Mouse (Mus musculus) liver, embryonic 12.5 days (tissue): ENCODE measurements at regions not wholly inside any gene's neighbourhood (a gene's known extent, or its start where the extent isn't known, plus 50 kb on each side); places are given as distances from the start of the nearest gene placed in this dataset.

Experiments used
- ATAC-seq: fragments of 200-750 bp; cut with Nextera tagmentation; 2 replicates; pipeline ENCODE4 v1.8.0; 2017; ENCODE audit warnings: moderate number of reproducible peaks, mild to moderate bottlenecking, moderate library complexity
- H3K27ac ChIP-seq: fragments of 300-500 bp; sonication (generic); 2 replicates; pipeline ENCODE4 v1.5.1; 2016; ENCODE audit warnings: mild to moderate bottlenecking
- H3K27me3 ChIP-seq: fragments of 300-500 bp; sonication (generic); replicated peaks from 2 replicates; pipeline ENCODE4 v1.6.1; 2016; ENCODE audit warnings: mild to moderate bottlenecking, moderate library complexity
- H3K36me3 ChIP-seq: fragments of 300-500 bp; sonication (generic); 2 replicates; pipeline ENCODE4 v1.6.1; 2016; ENCODE audit warnings: mild to moderate bottlenecking, moderate library complexity
- H3K4me1 ChIP-seq: fragments of 300-500 bp; sonication (generic); 2 replicates; pipeline ENCODE4 v1.6.1; 2016
- H3K4me2 ChIP-seq: fragments of 300-500 bp; sonication (generic); 2 replicates; pipeline ENCODE4 v1.6.1; 2016; ENCODE audit warnings: mild to moderate bottlenecking, moderate library complexity
- H3K4me3 ChIP-seq: fragments of 300-500 bp; sonication (generic); 2 replicates; pipeline ENCODE4 v1.5.1; 2016; ENCODE audit warnings: mild to moderate bottlenecking, moderate library complexity
- H3K9ac ChIP-seq: fragments of 300-500 bp; sonication (generic); 2 replicates; pipeline ENCODE4 v1.6.1; 2016; ENCODE audit warnings: mild to moderate bottlenecking, moderate library complexity
- H3K9me3 ChIP-seq: fragments of 300-500 bp; sonication (generic); replicated peaks from 2 replicates; pipeline ENCODE4 v1.6.1; 2016; ENCODE audit warnings: mild to moderate bottlenecking, moderate library complexity
- WGBS: fragments of 180-500 bp; shearing (Covaris S2); methylation state at CpG from one replicate; pipeline ENCODE4 v1.1.7; 2016; ENCODE audit not compliant: insufficient replicate concordance; 5-methylcytosine and 5-hydroxymethylcytosine counted together

GRCm38 (mm10) chr6:31086283-31086682 is 127.4 kb upstream of the Klf14 start:
- H3K36me3 ChIP-seq, result peaks cover 32% of the 10 kb centered on the region
- H3K27ac ChIP-seq, result peak overlapping the region; percentile 11; the same call in 1 of the 2 replicates
- ATAC-seq, result no peak
- peaks cover 65% of the 10 kb centered on the region for H3K4me1 ChIP-seq
- H3K9me3 ChIP-seq, result no peaks in the 10 kb centered on the region
- WGBS, result 76% methylated on average over 5 of the region's 5 CpGs
- peak overlapping the region; percentile 15 for H3K4me2 ChIP-seq
- no peaks in the 10 kb centered on the region for H3K27me3 ChIP-seq
- no peak overlapping the region for H3K4me3 ChIP-seq
- no peak overlapping the region; the same call in 1 of the 2 replicates for H3K9ac ChIP-seq

- Histone ChIP-seq H3K9me3 (no peaks in the 10 kb centered on the region), H3K27ac (0 out of 2 replicates have a peak overlapping the region, but pooled peaks have one; percentile 11), H3K36me3 (peaks cover 37% of the 10 kb centered on the region), H3K4me1 (peaks cover 61% of the 10 kb centered on the region), H3K9ac (no peak overlapping the region), H3K4me2 (no peak overlapping the region), H3K27me3 (no peaks in the 10 kb centered on the region), H3K4me3 (no peak overlapping the region)
- no peak for ATAC-seq
- 70% methylated on average over 7 of the region's 7 CpGs for WGBS
Measured at GRCm38 (mm10) chr6:31086798-31087360, 128.0 kb upstream of the Klf14 start.

GRCm38 (mm10) chr6:31087511-31087910 is 128.6 kb upstream of the Klf14 start:
- ATAC-seq, result no peak
- Histone ChIP-seq H3K36me3 (peaks cover 36% of the 10 kb centered on the region), H3K4me1 (peaks cover 55% of the 10 kb centered on the region), H3K27me3 (no peaks in the 10 kb centered on the region), H3K4me3 (no peak overlapping the region), H3K27ac (no peak overlapping the region), H3K9ac (no peak overlapping the region), H3K9me3 (no peaks in the 10 kb centered on the region), H3K4me2 (no peak overlapping the region)
- WGBS, result 80% methylated on average over 4 of the region's 4 CpGs

GRCm38 (mm10) chr6:31088147-31088972 is 129.5 kb upstream of the Klf14 start:
- 43% methylated on average over 18 of the region's 18 CpGs for WGBS
- H3K4me1 ChIP-seq, result peaks cover 48% of the 10 kb centered on the region
- H3K36me3 ChIP-seq, result peaks cover 34% of the 10 kb centered on the region
- 0 out of 2 replicates have a peak overlapping the region, but pooled peaks have one; percentile 8 for H3K4me2 ChIP-seq
- H3K4me3 ChIP-seq, result no peak overlapping the region
- H3K27me3 ChIP-seq, result no peaks in the 10 kb centered on the region
- no peak overlapping the region for H3K9ac ChIP-seq
- no peak for ATAC-seq
- H3K27ac ChIP-seq, result no peak overlapping the region
- no peaks in the 10 kb centered on the region for H3K9me3 ChIP-seq

- Histone ChIP-seq H3K9me3 (no peaks in the 10 kb centered on the region), H3K27ac (no peak overlapping the region), H3K4me1 (peaks cover 48% of the 10 kb centered on the region), H3K27me3 (no peaks in the 10 kb centered on the region), H3K36me3 (peaks cover 35% of the 10 kb centered on the region), H3K9ac (no peak overlapping the region), H3K4me2 (0 out of 2 replicates have a peak overlapping the region, but pooled peaks have one; percentile 8), H3K4me3 (no peak overlapping the region)
- WGBS, result 50% methylated on average over 5 of the region's 5 CpGs
- no peak for ATAC-seq
Measured at GRCm38 (mm10) chr6:31088973-31089368, 130.1 kb upstream of the Klf14 start.

GRCm38 (mm10) chr6:31090288-31090687 is 131.4 kb upstream of the Klf14 start:
- Histone ChIP-seq H3K9ac (no peak overlapping the region), H3K27ac (no peak overlapping the region), H3K4me2 (no peak overlapping the region), H3K4me3 (no peak overlapping the region), H3K36me3 (peaks cover 35% of the 10 kb centered on the region), H3K9me3 (no peaks in the 10 kb centered on the region), H3K27me3 (no peaks in the 10 kb centered on the region), H3K4me1 (peaks cover 41% of the 10 kb centered on the region)
- 83% methylated on average over 6 of the region's 6 CpGs for WGBS
- no peak for ATAC-seq

GRCm38 (mm10) chr6:31090791-31091190 is 131.9 kb upstream of the Klf14 start:
- Histone ChIP-seq H3K4me1 (peaks cover 36% of the 10 kb centered on the region), H3K36me3 (peaks cover 35% of the 10 kb centered on the region), H3K27me3 (no peaks in the 10 kb centered on the region), H3K4me3 (no peak overlapping the region), H3K9me3 (no peaks in the 10 kb centered on the region), H3K27ac (no peak overlapping the region), H3K9ac (no peak overlapping the region), H3K4me2 (no peak overlapping the region)
- ATAC-seq, result no peak
- WGBS, result 60% methylated on average over 7 of the region's 7 CpGs

- H3K36me3 ChIP-seq, result peaks cover 27% of the 10 kb centered on the region
- H3K27me3 ChIP-seq, result no peaks in the 10 kb centered on the region
- no peak overlapping the region for H3K27ac ChIP-seq
- no peaks in the 10 kb centered on the region for H3K9me3 ChIP-seq
- no peak overlapping the region for H3K4me2 ChIP-seq
- H3K4me3 ChIP-seq, result no peak overlapping the region
- 74% methylated on average over 6 of the region's 6 CpGs for WGBS
- no peak for ATAC-seq
- no peak overlapping the region for H3K9ac ChIP-seq
- peaks cover 33% of the 10 kb centered on the region; the same call in 1 of the 2 replicates for H3K4me1 ChIP-seq
Measured at GRCm38 (mm10) chr6:31092324-31092723, 133.4 kb upstream of the Klf14 start.

GRCm38 (mm10) chr6:31092760-31093159 is 133.9 kb upstream of the Klf14 start:
- no peaks in the 10 kb centered on the region for H3K9me3 ChIP-seq
- H3K4me3 ChIP-seq, result no peak overlapping the region
- no peak overlapping the region for H3K9ac ChIP-seq
- H3K27me3 ChIP-seq, result no peaks in the 10 kb centered on the region
- H3K4me2 ChIP-seq, result no peak overlapping the region
- no peak overlapping the region for H3K27ac ChIP-seq
- peaks cover 27% of the 10 kb centered on the region for H3K36me3 ChIP-seq
- H3K4me1 ChIP-seq, result peaks cover 33% of the 10 kb centered on the region; the same call in 1 of the 2 replicates
- no peak for ATAC-seq
- 75% methylated on average over 5 of the region's 5 CpGs for WGBS

- Histone ChIP-seq H3K9ac (no peak overlapping the region), H3K4me2 (no peak overlapping the region), H3K4me1 (peaks cover 18% of the 10 kb centered on the region; the same call in 1 of the 2 replicates), H3K27me3 (no peaks in the 10 kb centered on the region), H3K27ac (0 out of 2 replicates have a peak overlapping the region, but pooled peaks have one; percentile 27), H3K4me3 (no peak overlapping the region), H3K9me3 (no peaks in the 10 kb centered on the region), H3K36me3 (peaks cover 13% of the 10 kb centered on the region)
- no peak for ATAC-seq
- WGBS, result 81% methylated on average over 21 of the region's 21 CpGs
Measured at GRCm38 (mm10) chr6:31095943-31096714, 137.3 kb upstream of the Klf14 start.

- Histone ChIP-seq H3K4me2 (no peak overlapping the region), H3K9ac (no peak overlapping the region), H3K9me3 (no peaks in the 10 kb centered on the region), H3K36me3 (peaks cover 7% of the 10 kb centered on the region; the same call in 1 of the 2 replicates), H3K27ac (0 out of 2 replicates have a peak overlapping the region, but pooled peaks have one; percentile 27), H3K27me3 (no peaks in the 10 kb centered on the region), H3K4me3 (no peak overlapping the region), H3K4me1 (peaks cover 14% of the 10 kb centered on the region; the same call in 1 of the 2 replicates)
- WGBS, result 76% methylated on average over 6 of the region's 6 CpGs
- ATAC-seq, result no peak
Measured at GRCm38 (mm10) chr6:31096787-31097186, 137.9 kb upstream of the Klf14 start.
